Mouse (Mus musculus): ENCODE measurements around the gene Wwox. TPM values are rescaled to one million over a fixed set of nuclear protein-coding genes. Genes with fewer than 3 reads are reported as not detected.

Wwox gene
- total and polyA plus RNA-seq, 3 experiments: 7.6 to 61.8 (median 12.2) TPM

- H3K4me3 ChIP-seq (ENCODE audit: control insufficient read depth in 1 of 2, insufficient read depth in 1 of 2, low read depth in 2 of 2, low read length in 2 of 2): no peak overlapping the region
- no peak for TF ChIP-seq ELF1 (IDR thresholded peaks at IDR 0.05; ENCODE audit: low read depth, low read length)
- no peak for TF ChIP-seq GABPA (IDR thresholded peaks at IDR 0.05; ENCODE audit: low read depth, low read length)
- H3K36me3 ChIP-seq (ENCODE audit: control insufficient read depth in 1 of 2, insufficient read depth in 2 of 2, low read length in 2 of 2): no peaks in the 10 kb centered on the region
- no peaks in the 10 kb centered on the region for H3K9me3 ChIP-seq (replicated peaks; ENCODE audit: insufficient read depth, low read length)
- no peaks in the 10 kb centered on the region for H3K27me3 ChIP-seq (ENCODE audit: control insufficient read depth in 1 of 2, insufficient read depth in 2 of 2, low read length in 2 of 2)
- H3K4me1 ChIP-seq (ENCODE audit: control insufficient read depth in 1 of 2, insufficient read depth in 2 of 2, low read length in 2 of 2): no peaks in the 10 kb centered on the region
- no peaks in the 10 kb centered on the region for H3K79me2 ChIP-seq (ENCODE audit: control insufficient read depth, insufficient read depth, low read length, poor library complexity)
- no peak for DNase-seq (ENCODE audit: low read depth, low spot score)
- no peak overlapping the region for H3K27ac ChIP-seq (ENCODE audit: control insufficient read depth, low read depth, low read length)
- no peak overlapping the region for H3K9ac ChIP-seq (ENCODE audit: control insufficient read depth, low read depth, low read length, poor library complexity, severe bottlenecking)
Measured at GRCm38 (mm10) chr8:115296760-115297159, 857.3 kb downstream of the Wwox start.

- TF ChIP-seq BHLHE40 (IDR thresholded peaks at IDR 0.05; ENCODE audit: borderline replicate concordance, low read depth, low read length): no peak
- TF ChIP-seq POLR2AphosphoS2 (IDR thresholded peaks at IDR 0.05; ENCODE audit: low read length): no peak
- no peak for TF ChIP-seq CHD2 (IDR thresholded peaks at IDR 0.05; ENCODE audit: low read length)
- TF ChIP-seq ZMIZ1 (IDR thresholded peaks at IDR 0.05; ENCODE audit: low read depth, low read length): no peak
- no peak for TF ChIP-seq NELFE (IDR thresholded peaks at IDR 0.05; ENCODE audit: low read depth, low read length)
- TF ChIP-seq MAZ (IDR thresholded peaks at IDR 0.05; ENCODE audit: low read depth, low read length): no peak
- DNase-seq (ENCODE audit: low read depth, low spot score): no peak
- no peak overlapping the region for H3K4me3 ChIP-seq (ENCODE audit: control insufficient read depth in 1 of 2, insufficient read depth in 1 of 2, low read depth in 2 of 2, low read length in 2 of 2)
- H3K27ac ChIP-seq (ENCODE audit: control insufficient read depth, low read depth, low read length): no peak overlapping the region
- no peaks in the 10 kb centered on the region for H3K4me1 ChIP-seq (ENCODE audit: control insufficient read depth in 1 of 2, insufficient read depth in 2 of 2, low read length in 2 of 2)
- H3K9ac ChIP-seq (ENCODE audit: control insufficient read depth, low read depth, low read length, poor library complexity, severe bottlenecking): no peak overlapping the region
- H3K36me3 ChIP-seq (ENCODE audit: control insufficient read depth in 1 of 2, insufficient read depth in 2 of 2, low read length in 2 of 2): no peaks in the 10 kb centered on the region
- H3K27me3 ChIP-seq (ENCODE audit: control insufficient read depth in 1 of 2, insufficient read depth in 2 of 2, low read length in 2 of 2): no peaks in the 10 kb centered on the region
- H3K79me2 ChIP-seq (ENCODE audit: control insufficient read depth, insufficient read depth, low read length, poor library complexity): no peaks in the 10 kb centered on the region
- no peaks in the 10 kb centered on the region for H3K9me3 ChIP-seq (replicated peaks; ENCODE audit: insufficient read depth, low read length)
Measured at GRCm38 (mm10) chr8:115302484-115302883, 863.0 kb downstream of the Wwox start.

GRCm38 (mm10) chr8:115307412-115307811 lies 868.0 kb downstream of the Wwox start:
- Histone ChIP-seq H3K27me3 (ENCODE audit: control insufficient read depth in 1 of 2, insufficient read depth in 2 of 2, low read length in 2 of 2) (no peaks in the 10 kb centered on the region), H3K9ac (ENCODE audit: control insufficient read depth, low read depth, low read length, poor library complexity, severe bottlenecking) (no peak overlapping the region), H3K27ac (ENCODE audit: control insufficient read depth, low read depth, low read length) (no peak overlapping the region), H3K4me1 (ENCODE audit: control insufficient read depth in 1 of 2, insufficient read depth in 2 of 2, low read length in 2 of 2) (no peaks in the 10 kb centered on the region), H3K4me3 (ENCODE audit: control insufficient read depth in 1 of 2, insufficient read depth in 1 of 2, low read depth in 2 of 2, low read length in 2 of 2) (no peak overlapping the region), H3K79me2 (ENCODE audit: control insufficient read depth, insufficient read depth, low read length, poor library complexity) (no peaks in the 10 kb centered on the region), H3K36me3 (ENCODE audit: control insufficient read depth in 1 of 2, insufficient read depth in 2 of 2, low read length in 2 of 2) (no peaks in the 10 kb centered on the region), H3K9me3 (replicated peaks; ENCODE audit: insufficient read depth, low read length) (no peaks in the 10 kb centered on the region)
- DNase-seq (ENCODE audit: low read depth, low spot score): no peak
- TF ChIP-seq ZKSCAN1 (IDR thresholded peaks at IDR 0.05; ENCODE audit: low read depth, low read length) (no peak), CTCF (IDR thresholded peaks at IDR 0.05 in 2 of 3, conservative IDR thresholded peaks at IDR 0.05 in 1 of 3; ENCODE audit: control insufficient read depth in 1 of 3, insufficient read depth in 1 of 3, low read depth in 2 of 3, low read length in 3 of 3, poor library complexity in 1 of 3, severe bottlenecking in 1 of 3) (no peak), GABPA (IDR thresholded peaks at IDR 0.05; ENCODE audit: low read depth, low read length) (no peak), E2F4 (IDR thresholded peaks at IDR 0.05; ENCODE audit: borderline replicate concordance, low read depth, low read length) (no peak), BHLHE40 (IDR thresholded peaks at IDR 0.05; ENCODE audit: borderline replicate concordance, low read depth, low read length) (no peak), CHD1 (IDR thresholded peaks at IDR 0.05; ENCODE audit: low read depth, low read length) (no peak), MYB (IDR thresholded peaks at IDR 0.05; ENCODE audit: low read depth, low read length) (no peak), JUND (IDR thresholded peaks at IDR 0.05; ENCODE audit: low read depth, low read length) (no peak), ZMIZ1 (IDR thresholded peaks at IDR 0.05; ENCODE audit: low read depth, low read length) (no peak)
